In the genomic region with DNA sequence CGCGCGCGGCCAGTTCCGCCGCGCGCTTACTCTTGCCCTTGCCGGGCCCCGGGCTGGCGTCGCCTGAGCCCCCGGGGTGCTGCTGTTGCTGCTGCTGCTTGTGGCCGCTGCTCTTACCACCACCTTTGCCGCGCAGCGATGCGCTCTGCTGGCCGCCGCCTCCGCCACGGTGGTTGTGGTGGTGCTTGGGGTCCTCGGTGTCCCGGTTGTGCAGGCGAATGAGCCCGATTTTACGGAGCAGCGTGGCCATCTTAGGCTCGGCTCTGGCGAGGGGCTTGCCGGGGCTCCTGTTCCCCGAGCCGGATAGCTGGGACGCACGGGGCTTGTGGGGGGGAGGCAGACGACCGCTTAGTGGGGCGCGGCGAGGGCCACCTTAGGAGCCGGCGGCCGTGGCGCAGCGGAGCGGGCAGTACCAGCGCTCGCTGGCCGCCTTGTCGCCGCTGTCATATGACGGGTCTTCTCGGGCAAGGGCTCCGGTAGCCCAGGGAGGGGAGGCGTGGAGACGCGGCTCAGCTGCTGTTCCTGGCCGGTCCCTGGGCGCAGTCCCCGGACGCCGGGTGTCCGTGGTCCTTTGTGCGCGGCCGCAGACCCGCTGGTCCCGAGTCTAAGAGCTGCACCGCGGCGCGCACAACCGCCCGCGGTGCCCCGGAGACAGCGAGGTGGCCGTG, we compare ENCODE assay signal across 8 mouse cellular contexts. TPM values are rescaled to one million over a fixed set of nuclear protein-coding genes. Genes with fewer than 3 reads are reported as not detected.
DNase-seq lines count a peak whose midpoint lies in the region; ATAC-seq and TF ChIP-seq lines count a peak whose summit lies in the region.

No protein-coding gene starts in this region.

- H3K4me2 ChIP-seq in heart, embryonic 13.5 days: peak overlapping the region; percentile 99
- H3K4me2 ChIP-seq in midbrain, embryonic 12.5 days (replicated peaks): peak overlapping the region; percentile 89

- peak overlapping the region; percentile 65 for H3K4me3 ChIP-seq in ES-Bruce4 (ENCODE audit: low read depth, low read length)
- H3K4me3 ChIP-seq in heart, embryonic 13.5 days: peak overlapping the region; percentile 73
- H3K4me3 ChIP-seq in midbrain, embryonic 12.5 days: peak overlapping the region; percentile 75

- H3K27me3 ChIP-seq in ES-Bruce4 (ENCODE audit: control insufficient read depth, insufficient read depth, low read length, poor library complexity, severe bottlenecking): peaks cover 20% of the 10 kb centered on the region
- peaks cover 70% of the 10 kb centered on the region for H3K27me3 ChIP-seq in heart, embryonic 13.5 days (replicated peaks)
- H3K27me3 ChIP-seq in midbrain, embryonic 12.5 days: peaks cover 56% of the 10 kb centered on the region

- TF ChIP-seq POLR2A in ES-Bruce4 (IDR thresholded peaks at IDR 0.05; ENCODE audit: insufficient read depth, low read length): no peak

- no peak for DNase-seq in frontal cortex, adult 2 months (ENCODE audit: extremely low spot score in 1 of 2, low spot score in 1 of 2)
- DNase-seq in cerebellum, postnatal 36 days: peak; percentile 57 to 65
- peak; percentile 41 to 65 for DNase-seq in layer of hippocampus, postnatal 25 days (ENCODE audit: extremely low spot score in 1 of 2, low spot score in 1 of 2)
- DNase-seq in thymus, postnatal 14 days: peak; percentile 6

- no peak for TF ChIP-seq CTCF in ES-Bruce4 (IDR thresholded peaks at IDR 0.05; ENCODE audit: low read depth, low read length)

- ATAC-seq in frontal cortex, adult (ENCODE audit: low TSS enrichment): peak; percentile 30
- ATAC-seq in heart, embryonic 13.5 days (ENCODE audit: extremely low read depth, insufficient number of reproducible peaks, low FRiP score, low TSS enrichment): no peak
- peak; percentile 74 for ATAC-seq in midbrain, embryonic 12.5 days (ENCODE audit: low FRiP score, low read depth)

- no peak for TF ChIP-seq EP300 in ES-Bruce4 (IDR thresholded peaks at IDR 0.05; ENCODE audit: insufficient read depth, low read depth, low read length)

- H3K27ac ChIP-seq in ES-Bruce4 (ENCODE audit: insufficient read depth, low read length): no peak overlapping the region
- no peak overlapping the region for H3K27ac ChIP-seq in heart, embryonic 13.5 days (replicated peaks)
- peak overlapping the region; percentile 92 for H3K27ac ChIP-seq in midbrain, embryonic 12.5 days (replicated peaks)

- under 1% methylated on average over 76 of the region's 78 CpGs for WGBS in heart, embryonic 13.5 days
- WGBS in midbrain, embryonic 12.5 days: under 1% methylated on average over 72 of the region's 78 CpGs

- no peaks in the 10 kb centered on the region for H3K4me1 ChIP-seq in ES-Bruce4 (ENCODE audit: control insufficient read depth, insufficient read depth, low read length)
- H3K4me1 ChIP-seq in heart, embryonic 13.5 days: peaks cover 23% of the 10 kb centered on the region
- peaks cover 22% of the 10 kb centered on the region for H3K4me1 ChIP-seq in midbrain, embryonic 12.5 days

- H3K36me3 ChIP-seq in ES-Bruce4 (ENCODE audit: control insufficient read depth, insufficient read depth, low read length, poor library complexity, severe bottlenecking): no peaks in the 10 kb centered on the region
- no peaks in the 10 kb centered on the region for H3K36me3 ChIP-seq in heart, embryonic 13.5 days
- no peaks in the 10 kb centered on the region for H3K36me3 ChIP-seq in midbrain, embryonic 12.5 days

- H3K9ac ChIP-seq in ES-Bruce4 (ENCODE audit: low read depth, poor library complexity, severe bottlenecking): peak overlapping the region; percentile 60
- peak overlapping the region; percentile 80 for H3K9ac ChIP-seq in heart, embryonic 13.5 days
- H3K9ac ChIP-seq in midbrain, embryonic 12.5 days (replicated peaks): peak overlapping the region; percentile 82

- no peaks in the 10 kb centered on the region for H3K9me3 ChIP-seq in ES-Bruce4 (replicated peaks; ENCODE audit: control insufficient read depth, insufficient read depth, low read length, poor library complexity, severe bottlenecking)
- H3K9me3 ChIP-seq in heart, embryonic 13.5 days: 0 out of 2 replicates have a peak, but pooled peaks cover under 1% of the 10 kb centered on the region
- H3K9me3 ChIP-seq in midbrain, embryonic 12.5 days: no peaks in the 10 kb centered on the region

RNA-seq across cellular contexts. Expression of a gene that starts 0.5 kb away (rescaled TPM):
- polyA plus RNA-seq in frontal cortex, adult 2 months (2012; rRNA removed): 155 and 193 TPM in 2 replicates
- 1.0 and 1.5 TPM in 2 replicates for polyA plus RNA-seq in ES-Bruce4 (2011; ENCODE audit: insufficient read depth, insufficient read length, low read depth, missing spikeins)
- 0.60 and 0.62 TPM in 2 replicates for polyA plus RNA-seq in heart, embryonic 13.5 days (2015; fragmentation: Nextera tagmentation; extraction: Ambion mirVana)
- total RNA-seq in layer of hippocampus, postnatal 25 days (2021): 100 to 1,000 TPM; 189 to 204 TPM
- 7.7 and 9.6 TPM in 2 replicates for polyA plus RNA-seq in midbrain, embryonic 12.5 days (2016; fragmentation: Nextera tagmentation; extraction: Ambion mirVana)

Comparison
In these comparisons a context has a peak if more than half of its experiments do, and no peak if none do; other contexts are left out.
1. DNase-seq: peak in cerebellum, postnatal 36 days (2 of 2), layer of hippocampus, postnatal 25 days (2 of 2) and thymus, postnatal 14 days (single experiment); none in frontal cortex, adult 2 months (0 of 2).
2. RNA of a gene that starts 0.5 kb away (polyA plus RNA-seq): 155 to 193 TPM in frontal cortex, adult 2 months; 7.7 to 9.6 TPM in midbrain, embryonic 12.5 days, 1.0 to 1.5 TPM in ES-Bruce4 and 0.60 to 0.62 TPM in heart, embryonic 13.5 days; every median in the first group is over 10 times any median in the second.
3. Peak in every context shown above with its lines, with median percentiles within 50 percentile points of each other: H3K4me3 ChIP-seq and H3K9ac ChIP-seq.